Mouse (Mus musculus) kidney, adult 8-10 months (tissue): ENCODE results near the gene Dab1.
A peak's percentile ranks its signal among the peaks of the same experiment; 100 is the strongest.

ENCODE experiments used
- DNase-seq, 2 experiments: peaks; one replicate each; pipeline ENCODE4 v3.0.0; 2022

Dab1 gene

DNA sequence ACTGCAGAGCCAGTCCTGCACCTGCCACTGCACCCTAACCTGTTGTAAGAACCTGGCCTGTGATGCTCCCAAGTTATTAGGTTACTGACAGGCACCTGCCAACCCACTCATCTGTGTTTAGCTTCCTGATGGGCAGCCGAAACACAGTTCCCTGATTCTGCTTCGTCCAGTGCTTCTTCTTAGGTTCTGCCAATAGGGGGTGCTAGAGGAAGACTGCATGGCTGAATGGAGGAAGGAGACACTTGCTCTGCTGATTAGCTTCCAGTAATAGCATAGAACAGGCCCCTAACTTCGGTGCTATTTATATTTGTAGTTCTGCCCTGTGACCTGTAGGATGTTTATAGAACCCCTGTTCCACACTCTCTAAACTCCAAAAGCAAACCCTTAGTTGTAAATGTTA, 83.0 kb downstream of the Dab1 start:
- DNase-seq, result no peak

GRCm38 (mm10) chr4:103704477-103704876, 85.3 kb downstream of the Dab1 start:
- no peak for DNase-seq

- no peak for DNase-seq
These were observed 87.3 kb downstream of the Dab1 start for GRCm38 (mm10) chr4:103706501-103706900.

GRCm38 (mm10) chr4:103707140-103707539, 88.0 kb downstream of the Dab1 start:
- DNase-seq, result no peak

DNA sequence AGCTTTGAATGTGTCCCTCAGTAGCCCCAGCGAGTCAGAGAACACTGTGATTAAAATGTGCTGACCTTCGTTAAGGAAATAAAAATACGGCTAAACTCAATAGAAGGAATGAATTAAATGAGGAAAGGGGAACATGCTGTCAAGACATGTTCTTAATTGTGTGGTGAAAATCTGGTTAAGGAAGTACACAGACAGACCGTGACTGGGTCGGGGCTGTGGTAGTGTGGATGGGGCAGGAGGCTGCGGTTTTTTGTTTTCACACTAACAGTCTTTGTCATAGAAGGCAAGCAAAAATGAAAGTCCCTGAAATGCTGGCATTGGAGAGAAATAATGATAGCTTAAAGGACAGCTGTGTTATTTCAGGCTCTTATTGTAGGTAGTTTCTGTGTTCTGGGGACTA, 92.2 kb downstream of the Dab1 start:
- no peak for DNase-seq

- DNase-seq, result no peak
These were observed 94.8 kb downstream of the Dab1 start for GRCm38 (mm10) chr4:103713921-103714320.

DNA sequence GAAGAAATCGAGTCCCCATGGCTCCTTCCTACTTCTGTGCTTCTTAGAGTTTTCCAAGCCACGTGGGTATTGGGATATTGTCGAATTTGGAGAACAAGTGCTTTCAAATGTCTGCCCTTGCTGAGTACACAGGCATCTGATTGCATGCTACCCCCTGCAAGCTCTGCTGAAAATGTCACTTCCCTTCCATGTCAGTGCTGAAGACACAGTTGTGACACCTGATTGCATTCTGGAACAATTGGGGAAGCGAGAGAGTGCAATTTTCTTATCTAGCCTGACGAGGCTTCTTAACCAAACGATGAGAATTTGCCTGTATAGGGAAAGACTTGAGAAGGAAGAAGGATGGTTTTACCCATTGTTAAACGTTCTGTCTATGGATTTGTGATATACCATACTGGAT, 95.8 kb downstream of the Dab1 start:
- DNase-seq, result no peak

GRCm38 (mm10) chr4:103715568-103715967, 96.4 kb downstream of the Dab1 start:
- DNase-seq, result no peak

GRCm38 (mm10) chr4:103722738-103723137, 103.6 kb downstream of the Dab1 start:
- no peak for DNase-seq

GRCm38 (mm10) chr4:103726486-103726885, 107.3 kb downstream of the Dab1 start:
- DNase-seq, result no peak

DNA sequence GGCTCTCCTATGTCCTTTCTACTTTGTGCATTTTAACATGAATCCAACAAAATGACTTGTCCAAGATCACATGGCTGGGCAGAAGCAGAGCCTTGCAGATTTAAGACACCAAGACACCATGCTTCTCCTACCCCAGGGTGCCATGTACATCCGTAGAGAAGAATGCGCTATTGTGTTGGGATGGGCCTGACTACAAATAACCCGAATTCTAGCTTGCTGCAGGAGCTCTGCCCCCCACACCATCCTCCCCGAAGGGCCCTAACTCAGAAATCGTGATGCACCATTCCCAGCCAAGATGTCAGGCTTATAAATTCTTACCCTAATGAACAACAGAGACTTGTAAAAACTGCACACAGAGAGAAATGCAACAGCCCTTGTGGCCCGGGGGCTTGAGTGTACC, 118.0 kb downstream of the Dab1 start:
- no peak for DNase-seq

- no peak for DNase-seq
These were observed 132.2 kb downstream of the Dab1 start for GRCm38 (mm10) chr4:103751249-103751855.

GRCm38 (mm10) chr4:103754561-103754960, 135.4 kb downstream of the Dab1 start:
- DNase-seq, result no peak

GRCm38 (mm10) chr4:103757241-103757640, 138.1 kb downstream of the Dab1 start:
- DNase-seq, result no peak

DNA sequence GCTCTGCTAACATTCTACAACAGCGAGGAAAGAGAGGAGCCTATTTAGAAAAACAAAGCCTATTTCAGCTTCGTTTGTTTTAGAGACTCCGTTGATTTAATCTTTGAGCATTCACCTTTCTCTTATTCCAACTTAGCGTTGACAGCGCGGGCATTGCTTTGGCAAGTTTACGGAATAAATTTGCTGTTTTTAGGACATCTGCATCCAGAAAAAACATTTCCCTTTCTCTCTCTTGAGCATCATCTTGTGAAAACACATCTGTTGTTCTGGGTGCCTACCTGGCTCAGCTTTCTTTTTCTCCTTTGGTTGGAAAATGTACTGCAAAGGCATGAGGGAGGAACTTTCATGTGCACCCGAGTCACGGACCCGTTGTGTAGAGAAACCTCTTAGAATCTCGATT, 143.3 kb downstream of the Dab1 start:
- no peak for DNase-seq

GRCm38 (mm10) chr4:103775712-103776111, 156.6 kb downstream of the Dab1 start:
- no peak for DNase-seq

DNA sequence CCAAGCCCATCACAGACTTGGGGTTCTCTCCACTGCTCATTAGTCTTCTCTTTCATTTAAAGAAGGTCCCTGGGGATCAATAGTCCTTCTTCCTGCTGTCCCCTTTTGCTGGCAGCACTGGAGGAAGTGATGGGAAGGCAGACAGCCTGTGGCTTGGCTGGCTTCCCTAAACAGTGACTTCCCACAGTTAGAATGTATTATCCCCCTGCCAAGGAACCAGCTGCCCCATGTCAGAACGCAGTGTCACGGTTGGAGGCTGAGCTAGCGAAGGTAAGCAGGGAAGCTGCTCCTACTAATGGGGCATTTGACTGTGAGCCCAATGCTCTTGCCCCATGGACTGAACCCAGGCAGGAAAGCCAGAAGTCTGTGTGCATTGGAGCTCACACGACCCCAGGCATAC, 162.2 kb downstream of the Dab1 start:
- DNase-seq, result peak; percentile 35 to 46

GRCm38 (mm10) chr4:103783561-103784247, 164.5 kb downstream of the Dab1 start:
- no peak for DNase-seq

GRCm38 (mm10) chr4:103793589-103794312, 174.6 kb downstream of the Dab1 start:
- DNase-seq, result no peak

DNA sequence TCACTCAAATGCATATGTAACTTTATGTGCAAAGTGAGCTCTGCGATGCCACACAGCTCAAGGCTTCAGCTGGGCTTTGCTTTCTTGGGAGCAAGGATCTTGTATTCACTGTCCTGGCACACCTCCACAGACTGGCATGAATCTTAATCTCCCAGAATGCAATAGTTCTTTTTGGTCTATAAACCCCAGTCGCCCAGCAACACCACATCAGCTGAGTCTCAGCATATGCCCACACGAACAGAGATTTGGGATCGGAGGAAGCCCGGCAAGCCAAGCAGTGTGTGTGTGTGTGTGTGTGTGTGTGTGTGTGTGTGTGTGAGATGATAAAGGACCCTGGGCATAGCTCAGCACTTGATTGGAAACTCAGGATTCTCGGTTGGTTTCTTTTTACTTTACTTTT, 177.3 kb downstream of the Dab1 start:
- no peak for DNase-seq

DNA sequence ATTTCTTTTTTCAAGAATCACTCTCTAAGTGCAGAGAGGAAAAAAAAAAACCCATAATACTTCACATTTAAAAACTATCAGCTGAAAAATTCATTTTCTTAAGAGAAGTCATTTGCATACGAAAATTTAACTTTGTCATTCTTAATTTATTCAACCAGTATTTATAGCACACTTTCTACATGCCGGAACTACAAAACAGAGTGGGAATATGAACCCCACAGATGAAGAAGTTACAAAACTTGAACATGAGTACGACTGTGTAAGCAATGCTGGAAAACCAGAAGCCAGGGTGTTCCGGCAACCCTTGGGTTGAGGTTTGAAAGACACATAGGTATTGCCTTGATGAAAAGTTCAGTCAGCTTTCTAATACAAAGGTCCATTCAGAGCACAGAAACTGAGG, 183.3 kb downstream of the Dab1 start:
- no peak for DNase-seq

DNA sequence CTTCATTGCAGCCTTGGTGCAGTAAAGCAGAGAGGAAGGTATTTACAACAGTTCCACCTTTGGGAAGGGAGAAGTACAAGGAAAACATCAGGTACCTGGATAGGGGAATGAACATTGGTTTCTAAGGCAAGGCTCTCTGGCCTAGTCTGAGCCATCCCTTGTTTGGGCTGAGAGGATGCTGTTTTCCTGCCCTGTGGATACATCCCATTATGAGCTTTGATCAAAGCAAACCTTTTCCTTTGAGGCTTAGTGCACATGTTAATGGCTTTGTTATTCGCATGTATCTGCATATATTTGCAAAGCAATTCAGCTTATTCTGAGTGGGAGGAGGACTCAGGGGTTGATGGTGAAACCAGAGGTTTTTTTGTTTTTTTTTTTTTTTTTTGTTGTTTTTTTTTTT, 185.3 kb downstream of the Dab1 start:
- no peak for DNase-seq

DNA sequence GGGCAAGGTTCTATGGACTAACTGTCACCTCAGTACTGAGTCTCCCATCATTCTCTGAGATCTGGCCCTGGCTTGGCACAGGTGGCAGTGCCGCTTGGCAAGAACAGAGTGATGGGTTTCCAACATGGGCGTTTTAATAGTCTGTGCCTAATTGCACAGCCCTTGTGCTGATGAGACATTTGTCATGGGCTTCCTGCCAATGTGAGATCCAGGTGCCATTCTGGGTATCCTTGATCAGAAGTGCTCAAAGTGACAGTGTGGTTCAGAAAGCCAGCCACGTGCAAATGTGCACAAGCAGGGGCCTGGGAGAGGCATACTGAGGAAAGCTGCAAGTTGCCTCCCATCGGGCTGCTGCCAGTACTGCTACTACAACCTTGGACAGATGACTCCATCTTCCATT, 203.5 kb downstream of the Dab1 start:
- no peak for DNase-seq

DNA sequence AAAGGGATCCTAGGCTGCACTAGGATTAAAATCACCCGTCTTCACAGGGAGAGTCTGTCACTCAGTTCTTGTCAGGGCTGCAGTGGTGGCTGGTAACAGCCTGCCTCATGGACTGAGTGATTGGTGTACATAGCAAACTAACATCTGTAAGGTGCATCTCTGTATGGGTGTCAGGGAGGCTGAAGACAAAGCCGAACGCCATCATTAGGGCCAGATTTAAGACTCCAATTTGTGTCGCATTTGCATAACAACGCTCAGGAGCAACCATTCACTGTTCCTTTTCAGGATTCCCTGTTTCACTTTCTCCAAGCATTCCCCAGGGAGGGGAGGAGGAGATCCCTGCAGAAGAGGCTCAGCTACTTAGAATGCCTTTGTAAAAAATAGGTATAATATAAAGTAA, 219.2 kb downstream of the Dab1 start:
- no peak for DNase-seq
